Comparison of ENCODE assay signal across 1 mouse cellular context in the genomic region with DNA sequence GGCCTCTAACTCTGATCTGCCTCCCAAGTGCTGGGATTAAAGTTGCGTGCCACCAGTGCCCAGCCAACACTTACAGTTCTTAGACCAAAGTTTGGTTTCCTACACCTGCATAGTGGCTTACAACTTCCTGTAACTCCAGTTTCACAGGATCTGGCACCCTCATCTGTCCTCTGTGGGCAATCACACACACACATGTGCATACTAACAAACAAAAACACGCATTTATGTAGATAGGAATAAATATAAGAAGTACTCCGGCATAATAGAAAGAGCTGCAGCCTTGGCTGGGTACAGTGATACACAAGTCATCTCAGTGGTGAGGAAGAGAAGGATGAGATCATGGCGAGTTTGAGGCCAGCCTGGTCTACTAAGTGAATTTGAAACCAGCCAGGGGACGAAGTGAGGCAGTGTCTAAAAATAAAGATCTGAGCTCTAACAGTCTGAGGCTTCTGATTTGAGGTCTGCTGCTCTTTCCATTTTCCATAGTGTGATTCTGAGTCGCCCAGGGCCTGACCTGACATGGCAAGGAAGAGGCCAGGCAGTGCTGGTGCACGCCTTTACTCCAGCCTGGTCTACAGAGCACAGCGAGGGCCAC.
TF ChIP-seq lines count a peak whose summit lies in the region.

No protein-coding gene starts in this region.

TF ChIP-seq in CH12.LX, 34 proteins besides CTCF, POLR2A, EP300 and RAD21 (continued from another document):
- 0 out of 2 replicates have a peak, but pooled peaks have one; percentile 14 for TF ChIP-seq MAFK (IDR thresholded peaks at IDR 0.05; ENCODE audit: insufficient replicate concordance, low read length)
- no peak for TF ChIP-seq PAX5 (IDR thresholded peaks at IDR 0.05; ENCODE audit: low read length)
- peak; percentile 78 for TF ChIP-seq JUN (IDR thresholded peaks at IDR 0.05; ENCODE audit: insufficient read depth, low read depth, low read length)
- TF ChIP-seq NELFE (IDR thresholded peaks at IDR 0.05; ENCODE audit: low read depth, low read length): no peak
- TF ChIP-seq E2F4 (IDR thresholded peaks at IDR 0.05; ENCODE audit: insufficient replicate concordance, low read depth, low read length): no peak
- TF ChIP-seq KAT2A (IDR thresholded peaks at IDR 0.05; ENCODE audit: insufficient replicate concordance, low read length): no peak
- TF ChIP-seq BHLHE40 (IDR thresholded peaks at IDR 0.05; ENCODE audit: low read depth, low read length): peak; percentile 85
- TF ChIP-seq ZNF384 (IDR thresholded peaks at IDR 0.05; ENCODE audit: low read depth, low read length): no peak
- 0 out of 2 replicates have a peak, but pooled peaks have one; percentile 36 for TF ChIP-seq CHD1 (IDR thresholded peaks at IDR 0.05; ENCODE audit: low read depth, low read length)
- peak; percentile 74 for TF ChIP-seq ETS1 (conservative IDR thresholded peaks at IDR 0.05; ENCODE audit: low read depth, low read length)
- peak; percentile 95 for TF ChIP-seq MEF2A (IDR thresholded peaks at IDR 0.05; ENCODE audit: borderline replicate concordance, low read depth, low read length)
- no peak for TF ChIP-seq ZKSCAN1 (IDR thresholded peaks at IDR 0.05; ENCODE audit: borderline replicate concordance, low read depth, low read length)
- 0 out of 2 replicates have a peak, but pooled peaks have one; percentile 5 for TF ChIP-seq TBP (conservative IDR thresholded peaks at IDR 0.05; ENCODE audit: low read depth, low read length)
- peak; percentile 65 for TF ChIP-seq JUND (conservative IDR thresholded peaks at IDR 0.05; ENCODE audit: low read depth, low read length)
- TF ChIP-seq MAZ (IDR thresholded peaks at IDR 0.05; ENCODE audit: low read depth, low read length): no peak
- no peak for TF ChIP-seq POLR2AphosphoS2 (IDR thresholded peaks at IDR 0.05; ENCODE audit: low read depth, low read length)
- peak; percentile 28; the same call in 1 of the 2 replicates for TF ChIP-seq SMC3 (IDR thresholded peaks at IDR 0.05; ENCODE audit: low read depth, low read length)
- TF ChIP-seq TCF12 (IDR thresholded peaks at IDR 0.05; ENCODE audit: low read depth, low read length): peak; percentile 58; the same call in 1 of the 2 replicates
- TF ChIP-seq IRF4 (IDR thresholded peaks at IDR 0.05; ENCODE audit: low read depth, low read length): peak; percentile 47; the same call in 1 of the 2 replicates
